Comparison of ENCODE assay signal across 12 mouse cellular contexts in the genomic region with DNA sequence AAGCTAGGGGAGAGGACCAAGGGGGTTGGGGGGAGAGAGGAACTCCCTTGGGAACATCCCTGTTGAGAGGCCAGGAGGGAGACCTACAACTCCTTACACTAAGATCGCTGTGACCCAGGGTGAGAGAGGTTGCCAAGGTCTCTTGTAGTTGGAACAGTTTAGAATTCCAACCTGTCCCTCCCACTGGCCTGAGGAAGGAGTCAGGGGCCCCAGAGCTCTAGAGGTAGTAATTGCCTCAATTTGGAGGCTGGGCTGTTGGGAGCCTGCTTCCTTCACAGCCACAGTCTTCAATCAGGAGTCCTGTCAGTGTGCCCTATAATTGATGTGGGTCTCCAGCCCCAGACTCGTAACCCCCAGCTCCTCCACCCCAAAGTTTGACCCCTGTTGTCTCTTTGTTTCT. TPM values are rescaled to one million over a fixed set of nuclear protein-coding genes. Genes with fewer than 3 reads are reported as not detected.
DNase-seq lines count a peak whose midpoint lies in the region; ATAC-seq and TF ChIP-seq lines count a peak whose summit lies in the region.
"Had no signal": no experiment of that assay in that cellular context is flagged by ENCODE, and none has a peak within 500 bp of the region (broad histone marks: within the 10 kb centered on the region; RNA-seq: fewer than 3 reads in every experiment).

No protein-coding gene starts in this region.

- no peak for TF ChIP-seq CTCF in hindbrain, postnatal 0 days (IDR thresholded peaks at IDR 0.05; ENCODE audit: low read depth)
- TF ChIP-seq CTCF in midbrain, postnatal 0 days (IDR thresholded peaks at IDR 0.05), result no peak

- intact Hi-C loops in heart, postnatal 36 days (cut with DNase I), result no loop called here

- H3K4me2 ChIP-seq in heart, embryonic 15.5 days, result peak overlapping the region; percentile 16; the same call in 1 of the 2 replicates
- peak overlapping the region; percentile 41 for H3K4me2 ChIP-seq in embryonic facial prominence, embryonic 12.5 days (replicated peaks)
- peak overlapping the region; percentile 46 for H3K4me2 ChIP-seq in hindbrain, postnatal 0 days (ENCODE audit: low read depth, low read length)
- peak overlapping the region; percentile 38 for H3K4me2 ChIP-seq in midbrain, postnatal 0 days (ENCODE audit: low read depth, low read length, poor library complexity, severe bottlenecking)

- H3K9me3 ChIP-seq in heart, embryonic 15.5 days (replicated peaks), result no peaks in the 10 kb centered on the region
- H3K9me3 ChIP-seq in embryonic facial prominence, embryonic 12.5 days, result 0 out of 2 replicates have a peak, but pooled peaks cover 3% of the 10 kb centered on the region
- H3K9me3 ChIP-seq in hindbrain, postnatal 0 days (ENCODE audit: low read length), result no peaks in the 10 kb centered on the region
- H3K9me3 ChIP-seq in midbrain, postnatal 0 days (ENCODE audit: low read length), result no peaks in the 10 kb centered on the region

- peaks cover 49% of the 10 kb centered on the region for H3K4me1 ChIP-seq in heart, embryonic 15.5 days (replicated peaks)
- H3K4me1 ChIP-seq in embryonic facial prominence, embryonic 12.5 days, result peaks cover 29% of the 10 kb centered on the region
- peaks cover 11% of the 10 kb centered on the region; the same call in 1 of the 2 replicates for H3K4me1 ChIP-seq in hindbrain, postnatal 0 days (ENCODE audit: insufficient read depth, low read length)
- peaks cover 11% of the 10 kb centered on the region; the same call in 1 of the 2 replicates for H3K4me1 ChIP-seq in midbrain, postnatal 0 days (ENCODE audit: insufficient read depth, low read length)

- no peak overlapping the region for H3K4me3 ChIP-seq in heart, embryonic 15.5 days
- no peak overlapping the region for H3K4me3 ChIP-seq in embryonic facial prominence, embryonic 12.5 days
- H3K4me3 ChIP-seq in hindbrain, postnatal 0 days (ENCODE audit: low read length), result no peak overlapping the region
- H3K4me3 ChIP-seq in midbrain, postnatal 0 days (ENCODE audit: low read depth, low read length), result no peak overlapping the region
- H3K4me3 ChIP-seq: left cerebral cortex, adult 2 months had no signal

- no peak for ATAC-seq in heart, embryonic 15.5 days (replicated peaks; ENCODE audit: insufficient number of reproducible peaks, insufficient read depth, low FRiP score, low read depth)
- no peak for ATAC-seq in embryonic facial prominence, embryonic 12.5 days (ENCODE audit: insufficient number of reproducible peaks, insufficient read depth, low FRiP score, low TSS enrichment)
- no peak for ATAC-seq in hindbrain, postnatal 0 days
- no peak for ATAC-seq in midbrain, postnatal 0 days (ENCODE audit: low FRiP score)
- ATAC-seq: CD4-positive, CD25-positive, alpha-beta regulatory T cell, adult 4 months had no signal

- DNase-seq in heart, postnatal 36 days, result no peak
- no peak for DNase-seq in hindbrain, postnatal 0 days (ENCODE audit: low spot score)
- no peak for DNase-seq in midbrain, postnatal 0 days (ENCODE audit: low spot score)
- DNase-seq in left cerebral cortex, adult 18-20 months (ENCODE audit: low spot score in 2 of 2), result no peak
- no peak for DNase-seq in right cerebral cortex, adult 18-20 months
- DNase-seq in liver, result no peak
- DNase-seq: cerebellum, adult 18-20 months; gastrocnemius, postnatal 14 days had no signal

- H3K27ac ChIP-seq in heart, embryonic 15.5 days, result peak overlapping the region; percentile 76; the same call in 1 of the 2 replicates
- H3K27ac ChIP-seq in embryonic facial prominence, embryonic 12.5 days, result no peak overlapping the region; the same call in 1 of the 2 replicates
- H3K27ac ChIP-seq in hindbrain, postnatal 0 days, result no peak overlapping the region
- no peak overlapping the region for H3K27ac ChIP-seq in midbrain, postnatal 0 days (ENCODE audit: low read depth, low read length)
- H3K27ac ChIP-seq: left cerebral cortex, adult 2 months had no signal

- H3K9ac ChIP-seq in heart, embryonic 15.5 days, result no peak overlapping the region
- no peak overlapping the region for H3K9ac ChIP-seq in embryonic facial prominence, embryonic 12.5 days
- 0 out of 2 replicates have a peak overlapping the region, but pooled peaks have one; percentile 41 for H3K9ac ChIP-seq in hindbrain, postnatal 0 days (replicated peaks; ENCODE audit: low read length)
- H3K9ac ChIP-seq in midbrain, postnatal 0 days (replicated peaks; ENCODE audit: low read length, poor library complexity, severe bottlenecking), result 0 out of 2 replicates have a peak overlapping the region, but pooled peaks have one; percentile 46

- H3K27me3 ChIP-seq in heart, embryonic 15.5 days, result no peaks in the 10 kb centered on the region
- H3K27me3 ChIP-seq in embryonic facial prominence, embryonic 12.5 days, result no peaks in the 10 kb centered on the region
- no peaks in the 10 kb centered on the region for H3K27me3 ChIP-seq in hindbrain, postnatal 0 days (ENCODE audit: insufficient read depth, low read length)
- peaks cover 4% of the 10 kb centered on the region; the same call in 1 of the 2 replicates for H3K27me3 ChIP-seq in midbrain, postnatal 0 days (ENCODE audit: insufficient read depth, low read length)

- WGBS in heart, embryonic 15.5 days, result 23% methylated on average over 2 of the region's 2 CpGs
- WGBS in embryonic facial prominence, embryonic 12.5 days, result 4% methylated on average over 2 of the region's 2 CpGs
- 8% methylated on average over 2 of the region's 2 CpGs for WGBS in hindbrain, postnatal 0 days
- 23% methylated on average over 2 of the region's 2 CpGs for WGBS in midbrain, postnatal 0 days

- H3K36me3 ChIP-seq in heart, embryonic 15.5 days, result no peaks in the 10 kb centered on the region
- H3K36me3 ChIP-seq in embryonic facial prominence, embryonic 12.5 days, result no peaks in the 10 kb centered on the region
- H3K36me3 ChIP-seq in hindbrain, postnatal 0 days (ENCODE audit: insufficient read depth, low read length), result no peaks in the 10 kb centered on the region
- H3K36me3 ChIP-seq in midbrain, postnatal 0 days (ENCODE audit: insufficient read depth, low read length), result no peaks in the 10 kb centered on the region

RNA-seq across cellular contexts. Expression of gene Lrp4, which starts 4.9 kb away (rescaled TPM):
- polyA plus RNA-seq in heart, embryonic 15.5 days (2015; fragmentation: Nextera tagmentation; extraction: Ambion mirVana), result 3.8 and 4.8 TPM in 2 replicates
- total RNA-seq in heart, postnatal 36 days (2021), result 10 to 100 TPM; 10.6 to 11.5 TPM
- 7.9 and 8.2 TPM in 2 replicates for polyA plus RNA-seq in embryonic facial prominence, embryonic 12.5 days (2016; fragmentation: Nextera tagmentation; extraction: Ambion mirVana)
- 28.0 and 28.4 TPM in 2 replicates for total RNA-seq in hindbrain, postnatal 0 days (2014; rRNA removed)
- 4.9 and 6.7 TPM in 2 replicates for polyA plus RNA-seq in hindbrain, postnatal 0 days (2015; fragmentation: Nextera tagmentation; extraction: Ambion mirVana)
- total RNA-seq in midbrain, postnatal 0 days (2014; rRNA removed), result 17.1 and 19.2 TPM in 2 replicates
- polyA plus RNA-seq in midbrain, postnatal 0 days (2015; fragmentation: Nextera tagmentation; extraction: Ambion mirVana), result 3.4 TPM in 2 replicates
- total RNA-seq in left cerebral cortex, adult 18-20 months (2021), result 10 to 100 TPM; 21.0 to 23.1 TPM

RNA-seq across cellular contexts. Expression of gene 1110051M20Rik, which starts 17.7 kb away (rescaled TPM):
- polyA plus RNA-seq in heart, embryonic 15.5 days (2015; fragmentation: Nextera tagmentation; extraction: Ambion mirVana), result 34.8 and 41.5 TPM in 2 replicates
- total RNA-seq in heart, postnatal 36 days (2021), result 10 to 100 TPM in 1 of 2 experiments, 1 to 10 TPM in 1; 9.4 to 12.1 TPM
- 71.3 and 80.1 TPM in 2 replicates for polyA plus RNA-seq in embryonic facial prominence, embryonic 12.5 days (2016; fragmentation: Nextera tagmentation; extraction: Ambion mirVana)
- 152 and 175 TPM in 2 replicates for total RNA-seq in hindbrain, postnatal 0 days (2014; rRNA removed)
- 136 and 141 TPM in 2 replicates for polyA plus RNA-seq in hindbrain, postnatal 0 days (2015; fragmentation: Nextera tagmentation; extraction: Ambion mirVana)
- total RNA-seq in midbrain, postnatal 0 days (2014; rRNA removed), result 146 and 158 TPM in 2 replicates
- 171 and 172 TPM in 2 replicates for polyA plus RNA-seq in midbrain, postnatal 0 days (2015; fragmentation: Nextera tagmentation; extraction: Ambion mirVana)
- 100 to 1,000 TPM in 1 of 2 experiments, 10 to 100 TPM in 1; 92.1 to 103 TPM for total RNA-seq in left cerebral cortex, adult 18-20 months (2021)

Comparison
In these comparisons a context has a peak if more than half of its experiments do, and no peak if none do; other contexts are left out.
1. H3K9ac ChIP-seq: peak in hindbrain, postnatal 0 days (single experiment) and midbrain, postnatal 0 days (single experiment); none in heart, embryonic 15.5 days (single experiment) and embryonic facial prominence, embryonic 12.5 days (single experiment).
2. RNA of gene 1110051M20Rik, which starts 17.7 kb away (total RNA-seq): 152 to 175 TPM in hindbrain, postnatal 0 days, 146 to 158 TPM in midbrain, postnatal 0 days and 92.1 to 103 TPM in left cerebral cortex, adult 18-20 months; 9.4 to 12.1 TPM in heart, postnatal 36 days; every median in the first group is over 4 times any median in the second.
3. Peak in every context shown above with its lines, with median percentiles within 50 percentile points of each other: H3K4me2 ChIP-seq.